Mouse (Mus musculus) cerebellum, adult 2 months (tissue): Measurements from ENCODE around the gene Il12rb2. TPM values are rescaled to one million over a fixed set of nuclear protein-coding genes. Genes with fewer than 3 reads are reported as not detected.

Experiments
- DNase-seq, 2 experiments: peaks; one replicate each; pipeline ENCODE4 v3.0.0; 2021
- H3K27ac ChIP-seq: fragments of 200-500 bp; 2 replicates; pipeline ENCODE4 v1.5.1; 2012; ENCODE audit warnings: low read length, control low read depth, inconsistent platforms; ENCODE audit not compliant: insufficient read depth
- H3K27me3 ChIP-seq: fragments of 200-500 bp; 2 replicates; pipeline ENCODE4 v1.6.1; 2012; ENCODE audit warnings: inconsistent platforms, mild to moderate bottlenecking, low read length, moderate library complexity; ENCODE audit not compliant: control insufficient read depth, insufficient read depth
- H3K4me1 ChIP-seq: fragments of 200-500 bp; 2 replicates; pipeline ENCODE4 v1.6.1; 2011; ENCODE audit warnings: low read length; ENCODE audit not compliant: control insufficient read depth, insufficient read depth
- H3K4me3 ChIP-seq: fragments of 200-500 bp; replicated peaks from 2 replicates; pipeline ENCODE3; 2011; ENCODE audit warnings: mild to moderate bottlenecking, low read depth, low read length, control low read depth; ENCODE audit not compliant: insufficient read depth
- CTCF ChIP-seq: fragments of 200-500 bp; IDR thresholded peaks from 2 replicates; pipeline ENCODE4 v1.5.1; 2011; ENCODE audit warnings: low read depth, mild to moderate bottlenecking, control low read depth, low read length, moderate library complexity, borderline replicate concordance; ENCODE audit not compliant: insufficient read depth
- POLR2A ChIP-seq: fragments of 200-500 bp; IDR thresholded peaks from 2 replicates; pipeline ENCODE4 v1.6.1; 2011; ENCODE audit warnings: low read length, control low read depth, borderline replicate concordance; ENCODE audit not compliant: insufficient read depth
- WGBS: fragments of 180-500 bp; shearing (Covaris S2); methylation state at CpG from one replicate; pipeline ENCODE4 v1.1.7; 2018; 5-methylcytosine and 5-hydroxymethylcytosine counted together
- polyA plus RNA-seq: library from polyadenylated mRNA; depleted of rRNA; stranded (reverse); fragments of >200 nt; gene quantifications from 2 replicates; pipeline ENCODE4 v1.2.3, GENCODE M21; 2012

Gene Il12rb2
- polyA plus RNA-seq, 1 experiment, result 0.13 TPM

DNA sequence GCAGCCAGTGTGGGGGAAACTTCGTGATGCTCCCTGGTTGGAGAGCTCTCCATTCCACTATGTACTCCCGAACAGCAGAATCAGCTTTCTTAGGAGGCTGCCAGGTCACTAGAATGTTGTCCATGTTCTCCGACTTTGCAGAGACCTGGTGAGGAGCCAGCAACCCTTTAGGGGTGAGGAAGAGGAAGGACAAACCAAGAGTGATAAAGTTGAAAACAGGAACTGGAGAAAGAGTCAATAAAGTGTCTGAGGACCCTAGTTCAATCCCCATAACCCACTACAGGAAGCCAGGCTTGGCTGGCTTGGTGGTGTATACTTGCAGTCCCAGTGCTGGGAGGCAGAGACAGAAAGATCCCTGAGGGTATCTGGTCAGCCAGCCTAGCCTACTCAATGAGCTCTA lies 67.0 kb downstream of the Il12rb2 start:
- no peaks in the 10 kb centered on the region for H3K4me1 ChIP-seq
- no peak overlapping the region for H3K27ac ChIP-seq
- 90% methylated on average over 3 of the region's 3 CpGs for WGBS
- no peak for DNase-seq
- no peaks in the 10 kb centered on the region for H3K27me3 ChIP-seq
- H3K4me3 ChIP-seq, result no peak overlapping the region
- no peak for TF ChIP-seq CTCF
- TF ChIP-seq POLR2A, result no peak

- DNase-seq, result no peak
- WGBS, result 91% methylated on average over 10 of the region's 10 CpGs
- TF ChIP-seq POLR2A (no peak), CTCF (no peak)
- Histone ChIP-seq H3K4me3 (no peak overlapping the region), H3K27ac (no peak overlapping the region), H3K4me1 (no peaks in the 10 kb centered on the region; the same call in 1 of the 2 replicates), H3K27me3 (no peaks in the 10 kb centered on the region)
Observed at GRCm38 (mm10) chr6:67303210-67303609, 72.8 kb downstream of the Il12rb2 start.

DNA sequence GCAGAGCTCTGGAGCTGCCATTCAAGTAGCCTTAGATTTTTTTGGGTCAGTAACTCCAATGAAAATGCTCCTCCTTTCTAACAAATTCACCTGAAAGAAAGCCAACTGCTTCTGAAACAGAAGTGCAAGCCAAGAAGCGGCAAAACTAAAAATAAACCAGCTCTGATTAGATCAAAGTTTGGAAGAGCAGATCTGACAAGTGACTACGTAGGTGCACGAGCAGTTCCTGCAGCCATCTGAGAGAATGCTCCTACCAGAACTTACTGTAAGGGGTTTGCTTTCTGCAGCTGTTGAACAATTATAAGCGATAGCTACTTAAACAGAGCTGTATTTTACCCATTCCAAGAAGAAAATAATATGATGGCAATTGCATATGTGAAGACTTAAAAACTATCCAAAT lies 73.5 kb downstream of the Il12rb2 start:
- TF ChIP-seq CTCF (no peak), POLR2A (no peak)
- Histone ChIP-seq H3K27me3 (no peaks in the 10 kb centered on the region), H3K27ac (no peak overlapping the region), H3K4me1 (no peaks in the 10 kb centered on the region; the same call in 1 of the 2 replicates), H3K4me3 (no peak overlapping the region)
- no peak for DNase-seq
- WGBS, result 40% methylated on average over 4 of the region's 4 CpGs

DNA sequence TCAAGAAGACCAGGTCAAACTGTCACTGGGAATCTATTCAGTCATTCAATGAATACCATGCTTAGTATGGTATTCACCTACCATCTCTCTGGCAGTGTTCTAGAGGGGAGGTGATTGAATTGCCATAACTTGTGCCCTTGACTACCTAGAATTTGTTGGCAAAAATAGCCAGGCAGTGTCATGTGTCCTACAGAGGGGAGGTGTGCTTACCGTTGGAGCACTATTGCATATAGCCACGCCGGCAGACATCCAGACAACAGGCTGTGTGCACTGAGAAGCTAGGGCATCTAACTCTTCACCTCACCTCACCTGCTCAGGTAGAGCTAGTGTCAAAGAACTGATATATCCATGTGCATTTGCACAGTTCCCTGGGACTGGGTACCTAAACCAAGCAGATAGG lies 74.8 kb downstream of the Il12rb2 start:
- no peak overlapping the region for H3K27ac ChIP-seq
- DNase-seq, result no peak
- 78% methylated on average over 3 of the region's 3 CpGs for WGBS
- no peaks in the 10 kb centered on the region; the same call in 1 of the 2 replicates for H3K4me1 ChIP-seq
- H3K4me3 ChIP-seq, result no peak overlapping the region
- H3K27me3 ChIP-seq, result no peaks in the 10 kb centered on the region
- TF ChIP-seq POLR2A, result no peak
- TF ChIP-seq CTCF, result no peak

DNA sequence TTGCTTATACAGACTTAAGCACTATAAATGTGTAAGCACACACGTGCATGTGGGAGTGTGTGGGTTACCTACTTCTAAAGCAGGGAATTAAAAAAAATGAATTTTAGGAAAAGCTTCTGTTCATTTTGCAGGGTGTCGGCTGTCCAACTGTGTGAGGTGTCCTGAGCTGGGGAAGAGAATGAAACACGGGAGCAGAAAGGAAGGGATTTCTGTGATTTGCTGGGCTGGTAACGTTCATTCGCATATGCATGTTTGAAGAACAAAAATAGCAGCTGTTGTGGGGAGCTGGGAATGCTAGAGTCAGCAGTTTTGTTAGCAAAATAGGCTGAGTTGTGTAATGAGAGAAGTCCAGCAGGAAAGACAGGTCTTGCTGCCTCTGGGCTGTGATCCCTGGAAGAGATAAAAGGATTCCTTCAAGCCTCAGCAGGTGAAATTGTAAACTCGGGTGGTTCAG lies 75.3 kb downstream of the Il12rb2 start:
- Histone ChIP-seq H3K4me3 (no peak overlapping the region), H3K27me3 (no peaks in the 10 kb centered on the region), H3K4me1 (no peaks in the 10 kb centered on the region; the same call in 1 of the 2 replicates), H3K27ac (no peak overlapping the region)
- TF ChIP-seq CTCF (no peak), POLR2A (no peak)
- WGBS, result 49% methylated on average over 6 of the region's 6 CpGs
- no peak for DNase-seq

- no peak for TF ChIP-seq CTCF
- no peak for TF ChIP-seq POLR2A
- Histone ChIP-seq H3K27me3 (no peaks in the 10 kb centered on the region), H3K27ac (no peak overlapping the region), H3K4me3 (no peak overlapping the region), H3K4me1 (no peaks in the 10 kb centered on the region; the same call in 1 of the 2 replicates)
- DNase-seq, result no peak
- WGBS, result 73% methylated on average over 4 of the region's 4 CpGs
Observed at GRCm38 (mm10) chr6:67300300-67300699, 75.7 kb downstream of the Il12rb2 start.

DNA sequence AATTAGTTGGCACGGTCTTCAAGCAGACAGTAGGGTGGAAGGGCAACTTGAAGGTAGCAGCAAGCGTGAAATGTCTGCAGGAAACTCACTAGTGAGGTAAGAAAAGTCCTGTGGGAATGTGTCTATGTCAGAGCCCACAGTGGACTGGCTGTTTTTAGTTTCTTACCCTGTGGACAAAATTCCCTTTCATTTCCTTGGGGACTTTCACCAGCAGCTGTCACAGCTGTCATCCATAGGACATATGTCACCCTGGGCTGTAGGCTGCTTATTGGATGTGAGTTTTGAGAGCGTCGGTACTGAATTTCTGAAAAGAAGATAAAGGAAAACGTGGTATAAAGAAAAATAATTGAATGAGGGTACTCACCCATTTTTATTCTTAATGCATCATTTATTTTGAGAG lies 77.2 kb downstream of the Il12rb2 start:
- H3K4me1 ChIP-seq, result no peaks in the 10 kb centered on the region; the same call in 1 of the 2 replicates
- H3K27me3 ChIP-seq, result no peaks in the 10 kb centered on the region
- H3K27ac ChIP-seq, result no peak overlapping the region
- no peak for DNase-seq
- WGBS, result 34% methylated on average over 5 of the region's 5 CpGs
- H3K4me3 ChIP-seq, result no peak overlapping the region
- TF ChIP-seq CTCF (no peak), POLR2A (no peak)

- Histone ChIP-seq H3K27ac (no peak overlapping the region), H3K4me3 (no peak overlapping the region), H3K4me1 (no peaks in the 10 kb centered on the region; the same call in 1 of the 2 replicates), H3K27me3 (no peaks in the 10 kb centered on the region)
- TF ChIP-seq CTCF, result peak; percentile 27; the same call in 1 of the 2 replicates
- no peak for TF ChIP-seq POLR2A
- peak in 1 of 2 experiments; percentile 14 for DNase-seq
- 63% methylated on average over 5 of the region's 5 CpGs for WGBS
Observed at GRCm38 (mm10) chr6:67296126-67296525, 79.9 kb downstream of the Il12rb2 start.
